Mouse (Mus musculus) stomach, embryonic 16.5 days (tissue): ENCODE results near the gene Sgsh. TPM values are rescaled to one million over a fixed set of nuclear protein-coding genes. Genes with fewer than 3 reads are reported as not detected.
A peak's percentile ranks its signal among the peaks of the same experiment; 100 is the strongest.

Experiments used
- ATAC-seq: fragments of 200-750 bp; cut with Nextera tagmentation; 2 replicates; pipeline ENCODE4 v1.8.0; 2017; ENCODE audit warnings: moderate number of reproducible peaks, moderate TSS enrichment; ENCODE audit not compliant: insufficient read depth, low FRiP score
- H3K27ac ChIP-seq: fragments of 300-500 bp; sonication (generic); 2 replicates; pipeline ENCODE4 v1.5.1; 2014; ENCODE audit warnings: low read length
- H3K27me3 ChIP-seq: fragments of 300-500 bp; sonication (generic); 2 replicates; pipeline ENCODE4 v1.6.1; 2014; ENCODE audit warnings: low read length, control low read depth, mixed read lengths; ENCODE audit not compliant: control insufficient read depth, insufficient read depth
- H3K36me3 ChIP-seq: fragments of 300-500 bp; sonication (generic); 2 replicates; pipeline ENCODE4 v1.6.1; 2014; ENCODE audit warnings: low read length; ENCODE audit not compliant: control insufficient read depth, insufficient read depth
- H3K4me1 ChIP-seq: fragments of 300-500 bp; sonication (generic); 2 replicates; pipeline ENCODE4 v1.6.1; 2014; ENCODE audit warnings: low read length, control low read depth, mixed read lengths; ENCODE audit not compliant: control insufficient read depth, insufficient read depth
- H3K4me2 ChIP-seq: fragments of 300-500 bp; sonication (generic); 2 replicates; pipeline ENCODE4 v1.6.1; 2014; ENCODE audit warnings: low read depth, low read length, mixed read lengths
- H3K4me3 ChIP-seq: fragments of 300-500 bp; sonication (generic); replicated peaks from 2 replicates; pipeline ENCODE4 v1.5.1; 2014; ENCODE audit warnings: mild to moderate bottlenecking, low read length
- H3K9ac ChIP-seq: fragments of 300-500 bp; sonication (generic); 2 replicates; pipeline ENCODE4 v1.6.1; 2014; ENCODE audit warnings: low read length
- H3K9me3 ChIP-seq: fragments of 300-500 bp; sonication (generic); replicated peaks from 2 replicates; pipeline ENCODE4 v1.6.1; 2016; ENCODE audit warnings: low read length, control low read depth; ENCODE audit not compliant: control insufficient read depth
- WGBS: fragments of 180-500 bp; shearing (Covaris S2); extraction: QIAGEN DNeasy Blood & Tissue Kit; methylation state at CpG from one replicate; pipeline ENCODE4 v1.1.7; 2014; 5-methylcytosine and 5-hydroxymethylcytosine counted together
- polyA plus RNA-seq: library from polyadenylated mRNA; unstranded; fragments of >200 nt; fragmentation: Nextera tagmentation; extraction: Ambion mirVana; gene quantifications from 2 replicates; pipeline ENCODE4 v1.2.1, GENCODE M21; 2015

Gene Sgsh
- polyA plus RNA-seq, result 6.7 and 7.5 TPM in 2 replicates

- Histone ChIP-seq H3K4me1 (peaks cover 13% of the 10 kb centered on the region), H3K4me3 (peak within 1 kb of the TSS; percentile 79), H3K4me2 (peak within 1 kb of the TSS; percentile 79), H3K27me3 (no peaks in the 10 kb centered on the region), H3K36me3 (peaks cover 3% of the 10 kb centered on the region; the same call in 1 of the 2 replicates), H3K27ac (peak within 1 kb of the TSS; percentile 75), H3K9ac (peak within 1 kb of the TSS; percentile 71), H3K9me3 (no peaks in the 10 kb centered on the region)
- peak; percentile 94 for ATAC-seq
- 2% methylated on average over 40 of the region's 40 CpGs for WGBS
These were observed at the start of gene Sgsh, which contains the start of gene Slc26a11 for GRCm38 (mm10) chr11:119355443-119356385. Gene Sgsh (minus strand): TSS chr11:119355536. Gene Slc26a11 (plus strand): TSS chr11:119355557.

GRCm38 (mm10) chr11:119404627-119405026, 49.3 kb upstream of the Sgsh start:
- Histone ChIP-seq H3K4me2 (no peak overlapping the region), H3K27me3 (no peaks in the 10 kb centered on the region), H3K4me3 (no peak overlapping the region), H3K4me1 (no peaks in the 10 kb centered on the region), H3K36me3 (peaks cover 3% of the 10 kb centered on the region; the same call in 1 of the 2 replicates), H3K27ac (no peak overlapping the region), H3K9me3 (no peaks in the 10 kb centered on the region), H3K9ac (no peak overlapping the region)
- ATAC-seq, result no peak
- 66% methylated on average over 5 of the region's 5 CpGs for WGBS

GRCm38 (mm10) chr11:119402501-119403160, 47.3 kb upstream of the Sgsh start:
- H3K27me3 ChIP-seq, result no peaks in the 10 kb centered on the region
- WGBS, result 51% methylated on average over 11 of the region's 11 CpGs
- no peak overlapping the region for H3K27ac ChIP-seq
- no peaks in the 10 kb centered on the region for H3K4me1 ChIP-seq
- no peaks in the 10 kb centered on the region for H3K9me3 ChIP-seq
- H3K4me2 ChIP-seq, result no peak overlapping the region
- ATAC-seq, result no peak
- H3K4me3 ChIP-seq, result no peak overlapping the region
- H3K9ac ChIP-seq, result 0 out of 2 replicates have a peak overlapping the region, but pooled peaks have one; percentile 18
- no peaks in the 10 kb centered on the region for H3K36me3 ChIP-seq

- Histone ChIP-seq H3K9me3 (no peaks in the 10 kb centered on the region), H3K4me1 (peaks cover 26% of the 10 kb centered on the region), H3K4me2 (no peak overlapping the region), H3K27ac (no peak overlapping the region), H3K9ac (no peak overlapping the region), H3K27me3 (no peaks in the 10 kb centered on the region), H3K4me3 (no peak overlapping the region), H3K36me3 (no peaks in the 10 kb centered on the region)
- 81% methylated on average over 7 of the region's 7 CpGs for WGBS
- ATAC-seq, result no peak
These were observed 41.1 kb upstream of the Sgsh start for GRCm38 (mm10) chr11:119396461-119396860.

GRCm38 (mm10) chr11:119395931-119396330, 40.6 kb upstream of the Sgsh start:
- H3K4me1 ChIP-seq, result peaks cover 31% of the 10 kb centered on the region
- H3K36me3 ChIP-seq, result no peaks in the 10 kb centered on the region
- no peaks in the 10 kb centered on the region for H3K9me3 ChIP-seq
- WGBS, result 35% methylated on average over 13 of the region's 13 CpGs
- ATAC-seq, result no peak
- H3K4me2 ChIP-seq, result no peak overlapping the region
- H3K27ac ChIP-seq, result no peak overlapping the region
- no peak overlapping the region for H3K9ac ChIP-seq
- H3K27me3 ChIP-seq, result no peaks in the 10 kb centered on the region
- H3K4me3 ChIP-seq, result no peak overlapping the region

GRCm38 (mm10) chr11:119395394-119395793, 40.1 kb upstream of the Sgsh start:
- WGBS, result 43% methylated on average over 7 of the region's 7 CpGs

GRCm38 (mm10) chr11:119394210-119394609, 38.9 kb upstream of the Sgsh start:
- Histone ChIP-seq H3K9ac (peak overlapping the region; percentile 21; the same call in 1 of the 2 replicates), H3K4me1 (peaks cover 34% of the 10 kb centered on the region), H3K27ac (no peak overlapping the region), H3K36me3 (no peaks in the 10 kb centered on the region), H3K4me3 (peak overlapping the region; percentile 73), H3K4me2 (peak overlapping the region; percentile 79), H3K9me3 (no peaks in the 10 kb centered on the region), H3K27me3 (no peaks in the 10 kb centered on the region)
- ATAC-seq, result no peak
- WGBS, result 46% methylated on average over 6 of the region's 6 CpGs

More at GRCm38 (mm10) chr11:119395394-119395793, 40.1 kb upstream of the Sgsh start:
- no peak overlapping the region for H3K27ac ChIP-seq
- H3K4me3 ChIP-seq, result no peak overlapping the region
- no peaks in the 10 kb centered on the region for H3K27me3 ChIP-seq
- no peak for ATAC-seq
- H3K4me2 ChIP-seq, result no peak overlapping the region; the same call in 1 of the 2 replicates
- no peaks in the 10 kb centered on the region for H3K9me3 ChIP-seq
- no peak overlapping the region for H3K9ac ChIP-seq
- H3K36me3 ChIP-seq, result no peaks in the 10 kb centered on the region
- peaks cover 34% of the 10 kb centered on the region for H3K4me1 ChIP-seq

GRCm38 (mm10) chr11:119393483-119393804, 38.1 kb upstream of the Sgsh start:
- H3K9ac ChIP-seq, result peak overlapping the region; percentile 74
- no peaks in the 10 kb centered on the region for H3K9me3 ChIP-seq
- H3K27ac ChIP-seq, result peak overlapping the region; percentile 75
- H3K4me3 ChIP-seq, result peak overlapping the region; percentile 73
- no peak for ATAC-seq
- 27% methylated on average over 7 of the region's 7 CpGs for WGBS
- no peaks in the 10 kb centered on the region for H3K27me3 ChIP-seq
- H3K36me3 ChIP-seq, result no peaks in the 10 kb centered on the region
- H3K4me2 ChIP-seq, result peak overlapping the region; percentile 79
- peaks cover 34% of the 10 kb centered on the region for H3K4me1 ChIP-seq
